Mouse (Mus musculus) hindbrain, postnatal 0 days (tissue): ENCODE results near the gene Gse1. TPM values are rescaled to one million over a fixed set of nuclear protein-coding genes. Genes with fewer than 3 reads are reported as not detected.

ENCODE experiments used
- ATAC-seq: fragments of 200-750 bp; cut with Nextera tagmentation; 2 replicates; pipeline ENCODE4 v1.8.0; 2017; ENCODE audit warnings: mild to moderate bottlenecking, moderate TSS enrichment, moderate library complexity
- DNase-seq: peaks from one replicate; pipeline ENCODE4 v3.0.0-alpha.2; 2015; ENCODE audit warnings: low spot score
- H3K27ac ChIP-seq: fragments of 300-500 bp; sonication (generic); 2 replicates; pipeline ENCODE4 v1.5.1; 2014; ENCODE audit warnings: mild to moderate bottlenecking
- H3K27me3 ChIP-seq: fragments of 300-500 bp; sonication (generic); 2 replicates; pipeline ENCODE4 v1.6.1; 2014; ENCODE audit warnings: low read length, mixed read lengths; ENCODE audit not compliant: insufficient read depth
- H3K36me3 ChIP-seq: fragments of 300-500 bp; sonication (generic); 2 replicates; pipeline ENCODE4 v1.6.1; 2014; ENCODE audit warnings: low read length, mixed read lengths; ENCODE audit not compliant: insufficient read depth
- H3K4me1 ChIP-seq: fragments of 300-500 bp; sonication (generic); 2 replicates; pipeline ENCODE4 v1.6.1; 2014; ENCODE audit warnings: antibody characterized with exemption, low read length, mixed read lengths; ENCODE audit not compliant: insufficient read depth
- H3K4me2 ChIP-seq: fragments of 300-500 bp; sonication (generic); 2 replicates; pipeline ENCODE4 v1.6.1; 2014; ENCODE audit warnings: low read depth, mild to moderate bottlenecking, low read length, moderate library complexity, mixed read lengths
- H3K4me3 ChIP-seq: fragments of 300-500 bp; sonication (generic); 2 replicates; pipeline ENCODE4 v1.5.1; 2014; ENCODE audit warnings: low read length
- H3K9ac ChIP-seq: fragments of 300-500 bp; sonication (generic); replicated peaks from 2 replicates; pipeline ENCODE4 v1.6.1; 2014; ENCODE audit warnings: mild to moderate bottlenecking, low read length, moderate library complexity, mixed read lengths
- H3K9me3 ChIP-seq: fragments of 300-500 bp; sonication (generic); 2 replicates; pipeline ENCODE4 v1.6.1; 2016; ENCODE audit warnings: low read length, mixed read lengths
- CTCF ChIP-seq: IDR thresholded peaks from 2 replicates; pipeline ENCODE4 v1.5.1; 2016; ENCODE audit warnings: antibody characterized with exemption, control low read depth, low read depth
- WGBS: fragments of 180-500 bp; shearing (Covaris S2); extraction: QIAGEN DNeasy Blood & Tissue Kit; methylation state at CpG from one replicate; pipeline ENCODE4 v1.1.7; 2014; 5-methylcytosine and 5-hydroxymethylcytosine counted together
- polyA plus RNA-seq: library from polyadenylated mRNA; unstranded; fragments of >200 nt; fragmentation: Nextera tagmentation; extraction: Ambion mirVana; gene quantifications from 2 replicates; pipeline ENCODE4 v1.2.1, GENCODE M21; 2015
- total RNA-seq: library from RNA; depleted of rRNA; stranded (reverse); fragments of >200 nt; gene quantifications from 2 replicates; pipeline ENCODE4 v1.2.3, GENCODE M21; 2014

The Gse1 gene
- total and polyA plus RNA-seq, 2 experiments from 2014 or later, result 13.4 to 48.3 TPM

GRCm38 (mm10) chr8:120247618-120248017 lies 19.4 kb downstream of the Gse1 start:
- Histone ChIP-seq H3K4me2 (no peak overlapping the region), H3K36me3 (no peaks in the 10 kb centered on the region), H3K27ac (no peak overlapping the region), H3K27me3 (no peaks in the 10 kb centered on the region), H3K4me1 (peaks cover 7% of the 10 kb centered on the region; the same call in 1 of the 2 replicates), H3K4me3 (no peak overlapping the region), H3K9me3 (no peaks in the 10 kb centered on the region), H3K9ac (no peak overlapping the region)
- ATAC-seq, result no peak
- peak; percentile 50; the same call in 1 of the 2 replicates for TF ChIP-seq CTCF
- 81% methylated on average over 5 of the region's 5 CpGs for WGBS
- no peak for DNase-seq

- WGBS, result 57% methylated on average over 7 of the region's 7 CpGs
- DNase-seq, result no peak
- peaks cover 7% of the 10 kb centered on the region; the same call in 1 of the 2 replicates for H3K4me1 ChIP-seq
Measured at GRCm38 (mm10) chr8:120248031-120248430, 19.8 kb downstream of the Gse1 start.

GRCm38 (mm10) chr8:120248451-120248850 lies 20.2 kb downstream of the Gse1 start:
- H3K9me3 ChIP-seq, result no peaks in the 10 kb centered on the region
- H3K27me3 ChIP-seq, result no peaks in the 10 kb centered on the region
- H3K9ac ChIP-seq, result no peak overlapping the region
- peaks cover 7% of the 10 kb centered on the region; the same call in 1 of the 2 replicates for H3K4me1 ChIP-seq
- ATAC-seq (no peak), DNase-seq (no peak)
- no peak for TF ChIP-seq CTCF
- no peak overlapping the region for H3K27ac ChIP-seq
- no peaks in the 10 kb centered on the region for H3K36me3 ChIP-seq
- no peak overlapping the region for H3K4me3 ChIP-seq
- H3K4me2 ChIP-seq, result no peak overlapping the region
- WGBS, result 87% methylated on average over 4 of the region's 4 CpGs

More at GRCm38 (mm10) chr8:120248031-120248430, 19.8 kb downstream of the Gse1 start:
- H3K36me3 ChIP-seq, result no peaks in the 10 kb centered on the region
- no peaks in the 10 kb centered on the region for H3K27me3 ChIP-seq
- no peak overlapping the region for H3K27ac ChIP-seq
- H3K9me3 ChIP-seq, result no peaks in the 10 kb centered on the region
- H3K9ac ChIP-seq, result no peak overlapping the region
- no peak overlapping the region for H3K4me3 ChIP-seq
- no peak for ATAC-seq
- no peak for TF ChIP-seq CTCF
- H3K4me2 ChIP-seq, result no peak overlapping the region

- TF ChIP-seq CTCF, result no peak
- WGBS, result 89% methylated on average over 9 of the region's 9 CpGs
- Histone ChIP-seq H3K36me3 (no peaks in the 10 kb centered on the region), H3K9ac (no peak overlapping the region), H3K9me3 (no peaks in the 10 kb centered on the region), H3K4me2 (no peak overlapping the region), H3K27ac (no peak overlapping the region), H3K27me3 (no peaks in the 10 kb centered on the region), H3K4me1 (peaks cover 7% of the 10 kb centered on the region; the same call in 1 of the 2 replicates), H3K4me3 (no peak overlapping the region)
- ATAC-seq (no peak), DNase-seq (no peak)
Measured at GRCm38 (mm10) chr8:120249800-120250336, 21.6 kb downstream of the Gse1 start.

- Histone ChIP-seq H3K27ac (peak overlapping the region; percentile 71), H3K27me3 (no peaks in the 10 kb centered on the region), H3K36me3 (no peaks in the 10 kb centered on the region), H3K9me3 (no peaks in the 10 kb centered on the region), H3K9ac (0 out of 2 replicates have a peak overlapping the region, but pooled peaks have one; percentile 21), H3K4me2 (no peak overlapping the region), H3K4me3 (no peak overlapping the region), H3K4me1 (peaks cover 7% of the 10 kb centered on the region; the same call in 1 of the 2 replicates)
- ATAC-seq (peak; percentile 51; the same call in 1 of the 2 replicates), DNase-seq (peak; percentile 66)
- 51% methylated on average over 16 of the region's 16 CpGs for WGBS
- no peak for TF ChIP-seq CTCF
Measured at GRCm38 (mm10) chr8:120250750-120251410, 22.6 kb downstream of the Gse1 start.

- H3K4me1 ChIP-seq, result peaks cover 7% of the 10 kb centered on the region; the same call in 1 of the 2 replicates
- H3K4me3 ChIP-seq, result no peak overlapping the region
- no peaks in the 10 kb centered on the region for H3K27me3 ChIP-seq
- ATAC-seq, result peak; percentile 25; the same call in 1 of the 2 replicates
- WGBS, result 58% methylated on average over 9 of the region's 9 CpGs
- no peak for DNase-seq
- H3K4me2 ChIP-seq, result no peak overlapping the region
- no peaks in the 10 kb centered on the region for H3K9me3 ChIP-seq
- H3K27ac ChIP-seq, result peak overlapping the region; percentile 71; the same call in 1 of the 2 replicates
- no peak for TF ChIP-seq CTCF
- H3K36me3 ChIP-seq, result no peaks in the 10 kb centered on the region
- H3K9ac ChIP-seq, result 0 out of 2 replicates have a peak overlapping the region, but pooled peaks have one; percentile 21
Measured at GRCm38 (mm10) chr8:120251411-120252035, 23.3 kb downstream of the Gse1 start.
